Mouse (Mus musculus): ENCODE measurements at regions not wholly inside any gene's neighbourhood (a gene's known extent, or its start where the extent isn't known, plus 50 kb on each side); places are given as distances from the start of the nearest gene placed in this dataset.

DNA sequence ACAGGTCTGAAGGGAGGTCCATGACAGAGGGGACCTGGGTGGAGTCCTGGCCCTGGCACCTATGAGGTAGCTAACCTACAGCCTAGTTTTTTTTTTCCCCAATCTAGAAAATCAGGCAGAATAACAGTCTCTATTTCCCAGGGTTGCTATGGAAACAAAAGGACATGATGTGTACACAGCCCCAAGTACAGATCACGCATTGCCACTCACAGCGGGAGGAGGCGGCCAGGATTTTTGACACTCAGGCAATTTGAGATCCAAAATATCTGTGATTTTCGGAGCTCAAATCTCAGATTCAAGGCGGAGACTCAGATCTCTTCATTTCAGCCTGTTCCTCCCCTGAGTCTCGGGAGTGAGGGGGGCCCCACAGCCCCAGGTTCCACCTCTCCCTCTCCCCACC is 318.7 kb downstream of the Matn1 start:
- no peaks in the 10 kb centered on the region for H3K27me3 ChIP-seq (ENCODE audit: insufficient read depth, low read length)
- no peaks in the 10 kb centered on the region; the same call in 1 of the 2 replicates for H3K4me1 ChIP-seq (ENCODE audit: insufficient read depth)
- WGBS, result 39% methylated on average over 6 of the region's 6 CpGs
- no peak for TF ChIP-seq CTCF (IDR thresholded peaks at IDR 0.05; ENCODE audit: low read depth)
- no peaks in the 10 kb centered on the region for H3K36me3 ChIP-seq (ENCODE audit: insufficient read depth)
- ATAC-seq, result peak; percentile 53; the same call in 1 of the 2 replicates
- no peak overlapping the region for H3K9ac ChIP-seq
- no peak overlapping the region for H3K4me3 ChIP-seq (ENCODE audit: low read depth, low read length)
- 0 out of 2 replicates have a peak overlapping the region, but pooled peaks have one; percentile 15 for H3K27ac ChIP-seq (ENCODE audit: low read depth, low read length)
- no peak overlapping the region for H3K4me2 ChIP-seq (ENCODE audit: low read depth)
- no peaks in the 10 kb centered on the region for H3K9me3 ChIP-seq (ENCODE audit: low read length)
- peak; percentile 56 for DNase-seq

DNA sequence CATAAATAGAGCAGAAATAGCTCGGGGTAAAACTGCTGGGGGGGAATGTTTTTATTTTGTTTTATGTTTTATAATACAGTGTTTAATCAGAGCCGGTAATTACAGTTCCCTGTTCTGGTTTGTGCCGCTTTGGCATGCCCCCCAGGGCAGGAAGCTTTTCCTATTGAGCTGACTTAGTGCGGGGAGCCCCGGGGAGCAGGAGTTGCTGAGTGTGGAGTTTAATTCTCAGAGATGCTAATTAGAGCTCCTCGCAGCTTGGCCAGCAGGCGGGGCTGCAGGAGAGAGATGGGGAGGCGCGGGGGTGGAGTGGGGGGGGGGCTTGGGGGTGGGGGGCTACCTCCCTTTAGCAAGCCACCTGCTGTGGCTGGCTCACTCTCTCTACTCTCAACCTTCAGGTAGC is 322.6 kb downstream of the Matn1 start:
- 4% methylated on average over 9 of the region's 9 CpGs for WGBS

GRCm38 (mm10) chr4:131267760-131268159 is 323.6 kb downstream of the Matn1 start:
- Histone ChIP-seq H3K4me1 (ENCODE audit: insufficient read depth) (no peaks in the 10 kb centered on the region), H3K27me3 (ENCODE audit: insufficient read depth, low read length) (no peaks in the 10 kb centered on the region), H3K4me3 (ENCODE audit: low read depth, low read length) (no peak overlapping the region), H3K36me3 (ENCODE audit: insufficient read depth) (no peaks in the 10 kb centered on the region), H3K9ac (no peak overlapping the region), H3K27ac (ENCODE audit: low read depth, low read length) (no peak overlapping the region), H3K9me3 (ENCODE audit: low read length) (no peaks in the 10 kb centered on the region), H3K4me2 (ENCODE audit: low read depth) (no peak overlapping the region)
- 33% methylated on average over 10 of the region's 10 CpGs for WGBS
- ATAC-seq (no peak), DNase-seq (peak; percentile 50)
- TF ChIP-seq CTCF (IDR thresholded peaks at IDR 0.05; ENCODE audit: low read depth), result no peak

More for the DNA sequence above, 322.6 kb downstream of the Matn1 start:
- no peaks in the 10 kb centered on the region for H3K4me1 ChIP-seq (ENCODE audit: insufficient read depth)
- no peaks in the 10 kb centered on the region for H3K27me3 ChIP-seq (ENCODE audit: insufficient read depth, low read length)
- no peak overlapping the region for H3K27ac ChIP-seq (ENCODE audit: low read depth, low read length)
- H3K36me3 ChIP-seq (ENCODE audit: insufficient read depth), result no peaks in the 10 kb centered on the region
- DNase-seq (peak; percentile 40), ATAC-seq (peak; percentile 32; the same call in 1 of the 2 replicates)
- no peak overlapping the region for H3K9ac ChIP-seq
- no peak overlapping the region for H3K4me2 ChIP-seq (ENCODE audit: low read depth)
- peak; percentile 35 for TF ChIP-seq CTCF (IDR thresholded peaks at IDR 0.05; ENCODE audit: low read depth)
- H3K9me3 ChIP-seq (ENCODE audit: low read length), result no peaks in the 10 kb centered on the region
- H3K4me3 ChIP-seq (ENCODE audit: low read depth, low read length), result no peak overlapping the region

GRCm38 (mm10) chr4:131270192-131270591 is 326.0 kb downstream of the Matn1 start:
- peak; percentile 72 for TF ChIP-seq CTCF (IDR thresholded peaks at IDR 0.05; ENCODE audit: low read depth)
- Histone ChIP-seq H3K9me3 (ENCODE audit: low read length) (no peaks in the 10 kb centered on the region), H3K9ac (no peak overlapping the region), H3K36me3 (ENCODE audit: insufficient read depth) (no peaks in the 10 kb centered on the region), H3K27me3 (ENCODE audit: insufficient read depth, low read length) (no peaks in the 10 kb centered on the region), H3K4me2 (ENCODE audit: low read depth) (no peak overlapping the region), H3K27ac (ENCODE audit: low read depth, low read length) (no peak overlapping the region), H3K4me3 (ENCODE audit: low read depth, low read length) (no peak overlapping the region), H3K4me1 (ENCODE audit: insufficient read depth) (no peaks in the 10 kb centered on the region)
- DNase-seq (peak; percentile 52), ATAC-seq (peak; percentile 68)
- 25% methylated on average over 7 of the region's 7 CpGs for WGBS

GRCm38 (mm10) chr4:131272060-131272459 is 327.9 kb downstream of the Matn1 start:
- H3K4me2 ChIP-seq (ENCODE audit: low read depth), result no peak overlapping the region
- ATAC-seq (no peak), DNase-seq (no peak)
- no peaks in the 10 kb centered on the region for H3K27me3 ChIP-seq (ENCODE audit: insufficient read depth, low read length)
- H3K4me3 ChIP-seq (ENCODE audit: low read depth, low read length), result no peak overlapping the region
- no peak overlapping the region for H3K9ac ChIP-seq
- WGBS, result 81% methylated on average over 7 of the region's 7 CpGs
- H3K4me1 ChIP-seq (ENCODE audit: insufficient read depth), result no peaks in the 10 kb centered on the region
- H3K9me3 ChIP-seq (ENCODE audit: low read length), result no peaks in the 10 kb centered on the region
- TF ChIP-seq CTCF (IDR thresholded peaks at IDR 0.05; ENCODE audit: low read depth), result no peak
- H3K27ac ChIP-seq (ENCODE audit: low read depth, low read length), result no peak overlapping the region
- H3K36me3 ChIP-seq (ENCODE audit: insufficient read depth), result no peaks in the 10 kb centered on the region

DNA sequence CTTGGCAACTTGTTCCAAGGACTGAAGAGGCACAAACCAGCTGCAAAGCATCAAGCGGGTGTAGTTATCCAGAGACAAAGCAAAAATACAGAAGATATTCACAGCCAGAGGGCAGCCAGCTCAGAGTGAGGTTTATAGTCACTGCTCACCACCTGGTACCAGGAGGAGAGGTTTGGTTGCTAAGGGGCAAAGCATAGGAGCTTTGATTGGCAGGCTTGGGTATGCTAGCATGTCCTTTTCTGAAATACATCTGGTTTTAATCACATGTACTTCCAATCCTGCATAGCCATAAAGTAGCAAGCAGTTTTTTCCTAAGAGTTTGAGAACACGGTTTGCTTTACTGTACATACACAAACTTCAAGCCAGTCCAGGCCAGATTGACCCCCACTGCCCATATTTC is 349.4 kb downstream of the Matn1 start:
- H3K36me3 ChIP-seq (ENCODE audit: insufficient read depth), result no peaks in the 10 kb centered on the region
- no peak overlapping the region for H3K9ac ChIP-seq
- 87% methylated on average over 2 of the region's 2 CpGs for WGBS
- DNase-seq, result no peak
- H3K4me1 ChIP-seq (ENCODE audit: insufficient read depth), result no peaks in the 10 kb centered on the region
- no peak overlapping the region for H3K4me3 ChIP-seq (ENCODE audit: low read depth, low read length)
- H3K9me3 ChIP-seq (ENCODE audit: low read length), result no peaks in the 10 kb centered on the region
- TF ChIP-seq CTCF (IDR thresholded peaks at IDR 0.05; ENCODE audit: low read depth), result no peak
- H3K4me2 ChIP-seq (ENCODE audit: low read depth), result no peak overlapping the region
- ATAC-seq, result no peak
- H3K27me3 ChIP-seq (ENCODE audit: insufficient read depth, low read length), result no peaks in the 10 kb centered on the region
- no peak overlapping the region for H3K27ac ChIP-seq (ENCODE audit: low read depth, low read length)

DNA sequence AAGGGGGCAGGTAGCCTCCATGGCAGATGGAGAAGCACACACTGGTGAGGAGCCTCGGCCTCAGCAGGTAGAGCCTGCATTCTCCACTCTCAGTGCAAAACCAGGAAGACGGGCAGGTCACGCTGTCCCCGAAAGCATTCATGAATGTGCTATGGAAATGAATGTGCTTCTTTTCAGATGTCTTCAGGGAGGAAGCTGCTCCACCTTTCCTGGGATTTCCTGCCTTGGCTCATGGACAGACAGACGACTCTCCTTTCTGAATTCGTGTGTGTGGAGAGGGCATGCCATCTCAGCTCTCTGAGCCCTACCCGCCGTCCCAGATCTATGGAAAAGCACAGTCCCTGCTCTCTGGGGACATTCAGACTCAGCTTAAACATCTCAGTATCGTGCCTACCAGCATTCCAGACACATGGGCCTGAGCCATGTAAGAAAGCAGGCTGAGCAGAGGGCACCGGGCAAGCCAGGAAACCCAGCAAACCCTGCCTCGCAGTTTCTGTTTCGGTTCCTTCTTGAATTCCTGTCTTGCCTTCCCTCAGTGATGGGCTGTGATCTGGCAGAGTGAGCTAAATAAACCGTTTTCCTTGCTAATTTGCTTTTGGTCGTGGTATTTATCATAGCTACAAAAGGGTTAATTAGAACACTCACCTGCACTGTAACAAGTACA is 354.0 kb downstream of the Matn1 start:
- H3K4me3 ChIP-seq (ENCODE audit: low read depth, low read length), result no peak overlapping the region
- no peak for TF ChIP-seq CTCF (IDR thresholded peaks at IDR 0.05; ENCODE audit: low read depth)
- H3K9ac ChIP-seq, result no peak overlapping the region
- no peaks in the 10 kb centered on the region for H3K9me3 ChIP-seq (ENCODE audit: low read length)
- H3K27ac ChIP-seq (ENCODE audit: low read depth, low read length), result no peak overlapping the region
- 74% methylated on average over 14 of the region's 14 CpGs for WGBS
- H3K4me1 ChIP-seq (ENCODE audit: insufficient read depth), result 0 out of 2 replicates have a peak, but pooled peaks cover 5% of the 10 kb centered on the region
- no peaks in the 10 kb centered on the region for H3K36me3 ChIP-seq (ENCODE audit: insufficient read depth)
- DNase-seq (no peak), ATAC-seq (no peak)
- H3K27me3 ChIP-seq (ENCODE audit: insufficient read depth, low read length), result no peaks in the 10 kb centered on the region
- no peak overlapping the region for H3K4me2 ChIP-seq (ENCODE audit: low read depth)

Measured in forebrain, postnatal 0 days (tissue).